Mouse (Mus musculus) inflammation-experienced regulatory T-cells, adult 6 months (primary cell): ENCODE results near the gene Rab11a. TPM values are rescaled to one million over a fixed set of nuclear protein-coding genes. Genes with fewer than 3 reads are reported as not detected.
"Not testable (repeated sequence)": the region's sequence is repeated elsewhere in the genome, so short reads cannot be mapped to it uniquely, and the experiment has no call there.

ENCODE experiments used
- ATAC-seq: one replicate; pipeline ENCODE4 v1.8.0; 2017
- polyA plus RNA-seq, 3 experiments: library from polyadenylated mRNA; unstranded; fragments of 100-300 nt; shearing (Covaris generic); gene quantifications; one replicate each; pipeline ENCODE4 v1.2.1; 2017

Gene Rab11a
- polyA plus RNA-seq, 3 experiments from 2014 or later: 214 to 310 (median 217) TPM

DNA sequence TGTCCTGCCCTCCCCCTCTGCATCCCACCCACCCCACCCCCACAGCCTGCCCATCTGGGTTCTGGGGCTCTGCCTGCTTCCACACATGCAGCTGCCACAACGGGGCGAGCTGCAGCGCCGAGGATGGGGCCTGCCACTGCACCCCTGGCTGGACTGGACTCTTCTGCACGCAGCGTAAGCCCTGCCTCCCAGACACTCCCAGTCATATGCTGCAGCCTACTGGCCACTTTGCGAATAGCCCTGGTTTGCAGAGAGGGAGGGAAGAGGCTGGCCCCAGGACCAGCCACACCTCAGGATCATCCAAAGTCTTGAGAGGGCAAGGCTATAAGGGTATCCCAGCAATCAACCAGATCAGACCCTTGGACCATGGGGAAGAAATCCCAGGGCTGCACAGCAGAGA is 46.4 kb downstream of the Rab11a start:
- ATAC-seq: no peak

DNA sequence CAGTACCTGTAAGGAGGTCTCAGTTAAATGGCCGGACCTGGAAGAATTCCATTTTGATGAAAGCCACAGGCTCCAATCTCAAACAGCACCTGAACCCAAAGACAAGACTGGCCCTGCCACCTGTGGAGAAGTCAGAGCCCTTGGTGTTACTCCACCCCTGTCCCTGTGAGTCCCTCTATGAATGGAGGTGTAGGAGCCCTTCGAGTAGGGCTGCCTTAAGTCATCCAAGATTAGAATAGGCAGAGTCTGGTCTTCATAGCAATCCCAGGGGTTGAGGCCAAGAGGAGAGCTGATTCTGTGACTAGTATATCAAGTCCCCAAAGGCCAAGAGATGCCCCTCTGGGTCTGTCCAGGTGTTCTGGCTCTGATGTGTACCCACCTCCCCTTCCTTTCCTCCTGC is 46.8 kb downstream of the Rab11a start:
- ATAC-seq: no peak

DNA sequence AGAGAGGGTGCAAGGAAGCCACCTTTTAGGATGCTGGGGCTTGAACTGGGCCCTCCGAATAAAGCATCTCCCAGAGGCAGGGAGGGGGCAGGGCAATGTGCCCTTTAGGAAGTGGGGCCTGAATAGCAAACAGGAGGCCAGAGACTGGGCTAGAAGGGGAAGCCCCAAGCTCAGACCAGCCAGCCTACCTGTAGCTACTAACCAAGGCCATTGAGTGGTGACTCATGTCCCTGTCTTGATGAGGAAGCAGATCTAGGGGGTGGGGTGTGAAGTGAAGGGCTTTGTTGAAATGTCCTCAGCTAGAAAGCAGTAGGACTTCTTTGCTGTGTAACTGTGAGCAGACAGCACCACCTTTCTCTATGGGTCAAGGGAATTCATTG is 49.6 kb downstream of the Rab11a start:
- ATAC-seq: no peak

DNA sequence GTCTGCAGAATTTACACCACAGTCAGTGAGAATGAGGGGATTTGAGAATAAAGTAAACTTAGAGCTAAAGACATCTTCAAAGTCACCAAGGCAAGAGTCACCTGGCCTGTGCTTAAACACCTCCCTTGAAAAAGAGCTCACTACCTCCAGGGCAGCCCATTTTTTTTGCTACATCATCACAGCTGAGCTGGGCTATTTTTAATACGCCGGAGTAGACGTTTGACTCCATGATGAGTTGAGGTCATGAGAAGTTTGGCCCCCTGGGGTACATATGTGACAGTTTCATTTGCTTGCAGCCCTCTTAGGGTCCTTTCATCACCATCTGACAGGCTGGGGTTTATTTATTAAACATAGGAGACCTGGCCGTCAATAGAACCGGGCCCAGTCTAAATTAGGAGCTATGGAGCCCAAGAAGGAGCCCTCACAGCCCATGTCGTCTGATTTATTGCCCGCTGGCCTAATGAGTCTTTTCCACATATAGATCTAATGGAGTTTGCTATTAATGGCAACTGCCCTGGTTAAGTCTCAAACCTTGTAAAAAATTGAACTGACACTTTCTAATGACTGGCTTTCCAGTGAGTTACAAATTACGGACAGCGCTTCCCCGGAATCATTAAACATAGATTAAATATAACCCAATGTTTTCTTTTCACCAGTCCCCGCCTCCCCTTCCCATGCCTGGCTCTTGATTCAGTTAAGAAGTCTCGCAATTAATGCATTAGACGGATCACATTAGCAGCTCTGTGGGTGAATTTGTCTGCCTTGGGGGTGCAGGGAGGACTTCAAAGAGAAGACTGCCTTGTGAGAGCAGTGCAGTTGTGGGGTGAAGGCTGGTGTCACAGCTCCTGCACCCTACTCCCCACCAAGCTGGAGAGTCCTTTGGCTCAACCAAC is 50.2 kb downstream of the Rab11a start:
- no peak for ATAC-seq

DNA sequence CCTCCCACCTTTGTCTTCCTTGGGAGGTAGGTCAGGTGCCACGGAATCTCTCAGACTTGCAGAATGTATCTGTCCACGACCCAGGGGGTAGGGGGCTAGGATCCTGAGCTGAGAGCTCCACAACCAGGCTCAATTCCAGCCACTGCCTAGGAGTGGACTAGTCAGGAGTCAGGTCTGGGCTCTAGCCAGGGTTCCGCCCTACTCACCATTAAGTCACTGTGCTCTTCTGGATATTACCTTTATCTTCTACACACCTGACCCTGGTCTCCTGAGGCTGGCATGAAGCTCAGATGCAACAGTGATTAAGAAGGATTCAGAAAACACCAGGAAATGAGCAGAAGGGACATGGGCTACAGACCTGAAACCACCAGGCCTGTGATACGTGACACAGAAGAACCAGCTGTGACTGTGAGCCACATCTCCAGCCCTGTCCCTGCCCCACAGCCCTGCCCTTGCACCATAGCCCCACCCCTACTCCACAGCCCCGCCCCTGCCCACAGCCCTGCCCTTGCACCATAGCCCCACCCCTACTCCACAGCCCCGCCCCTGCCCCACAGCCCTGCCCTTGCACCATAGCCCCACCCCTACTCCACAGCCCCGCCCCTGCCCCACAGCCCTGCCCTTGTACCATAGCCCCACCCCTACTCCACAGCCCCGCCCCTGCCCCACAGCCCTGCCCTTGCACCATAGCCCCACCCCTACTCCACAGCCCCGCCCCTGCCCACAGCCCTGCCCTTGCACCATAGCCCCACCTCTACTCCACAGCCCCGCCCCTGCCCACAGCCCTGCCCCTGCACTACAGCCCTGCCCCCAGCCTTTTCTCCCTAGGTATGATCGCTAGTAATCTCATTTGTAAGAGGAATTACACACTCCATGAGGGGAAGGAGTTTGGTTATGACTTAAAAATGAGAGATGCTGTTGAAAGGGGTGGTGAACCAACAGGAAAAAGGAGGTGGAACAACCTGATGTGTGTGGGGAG is 65.9 kb downstream of the Rab11a start:
- not testable (repeated sequence) for ATAC-seq

DNA sequence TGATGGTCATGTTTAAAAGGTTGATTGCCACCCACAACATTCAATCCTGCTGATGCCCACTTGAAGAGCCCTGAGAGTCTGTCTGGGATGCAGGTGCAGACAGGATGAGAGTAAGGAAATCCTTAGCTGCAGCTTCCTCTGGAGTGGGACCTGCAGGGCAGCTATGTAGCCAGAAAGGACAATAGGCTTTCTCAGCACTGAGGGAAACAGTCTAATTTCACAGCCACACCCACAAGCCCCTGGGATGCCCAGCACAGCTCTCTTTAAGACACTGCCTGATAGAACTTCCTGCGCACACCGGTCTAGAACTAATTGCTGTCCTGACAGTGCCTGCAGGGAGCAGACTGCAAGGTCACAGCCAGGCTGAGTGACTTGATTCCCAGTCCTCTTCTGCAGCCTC is 69.6 kb downstream of the Rab11a start:
- no peak for ATAC-seq

DNA sequence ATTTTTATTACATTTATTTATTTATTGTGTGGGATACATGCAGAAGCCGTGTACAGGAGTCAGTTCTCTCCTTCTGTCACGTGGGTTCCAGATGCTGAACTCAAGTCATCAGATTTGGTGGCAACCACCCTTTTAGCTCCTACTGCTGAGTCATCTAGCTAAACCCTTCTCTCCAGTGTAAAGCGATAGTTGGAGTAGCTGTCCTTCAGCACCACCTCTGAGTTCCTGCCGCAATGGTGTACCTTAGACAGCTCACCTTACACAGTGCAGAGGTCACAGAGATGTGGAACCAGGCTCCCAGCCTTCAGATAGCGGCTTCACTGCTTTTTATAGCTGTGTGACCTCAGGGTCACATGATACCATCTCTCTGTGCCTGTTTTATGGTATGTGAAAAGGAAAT is 70.0 kb downstream of the Rab11a start:
- ATAC-seq: no peak

DNA sequence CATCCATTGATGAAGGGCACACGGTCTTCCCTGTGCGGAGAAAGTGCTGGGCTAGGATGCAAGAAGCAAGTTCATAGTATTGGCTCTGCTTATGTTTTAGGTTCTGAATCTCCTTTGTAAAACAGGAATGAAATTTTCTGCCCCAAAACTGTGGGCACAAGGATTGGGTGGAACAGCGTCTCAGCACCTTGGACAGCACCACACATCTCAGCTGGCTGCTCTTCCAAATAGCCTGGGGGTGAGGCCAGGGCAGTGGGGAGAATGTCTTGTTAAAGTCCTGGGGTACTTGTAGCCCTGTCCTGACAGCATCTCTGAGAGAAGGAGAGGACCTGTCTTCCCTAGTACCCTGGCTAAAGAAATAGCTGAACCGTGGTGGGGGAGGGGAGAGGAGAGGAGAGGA is 71.0 kb downstream of the Rab11a start:
- ATAC-seq: no peak

Other genes starting within 250 kb of the Rab11a start
- gene Dennd4a, start 73.6 kb upstream of the Rab11a start, polyA plus RNA-seq: 10 to 100 TPM; 16.5 to 20.8 (median 20.3) TPM
- under 1 TPM; 0.07 to 0.20 (median 0.17) TPM for gene Slc24a1, start 213.8 kb upstream of the Rab11a start, polyA plus RNA-seq
- gene Ints14, start 223.1 kb upstream of the Rab11a start, polyA plus RNA-seq: 10 to 100 TPM; 34.8 to 38.2 (median 36.5) TPM